11 mouse cellular contexts compared by ENCODE assay signal in the genomic region with DNA sequence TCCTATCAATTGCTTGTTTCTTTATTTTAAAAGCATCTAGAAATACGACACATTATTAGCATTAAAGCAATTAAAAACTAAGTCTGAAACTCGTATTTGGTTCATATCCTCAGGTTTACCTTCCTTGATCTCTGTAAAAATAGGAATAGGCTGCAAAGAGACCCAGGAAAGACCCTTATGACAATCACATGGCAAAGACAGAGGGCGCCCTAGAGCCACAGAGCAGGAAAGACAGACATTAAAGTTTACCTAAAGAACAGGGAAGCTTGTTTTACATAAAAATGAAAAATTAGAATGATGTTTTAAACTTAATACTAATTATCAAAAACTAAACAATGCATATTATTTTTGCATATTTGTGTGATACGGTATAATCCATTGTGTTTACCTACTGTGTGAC.
DNase-seq lines count a peak whose midpoint lies in the region; ATAC-seq and TF ChIP-seq lines count a peak whose summit lies in the region.
"Had no signal": no experiment of that assay in that cellular context is flagged by ENCODE, and none has a peak within 500 bp of the region (broad histone marks: within the 10 kb centered on the region; RNA-seq: fewer than 3 reads in every experiment).

No protein-coding gene starts in this region.

- ATAC-seq in liver, postnatal 0 days = no peak
- no peak for ATAC-seq in erythroid progenitor cell, adult 5-6 weeks (replicated peaks; ENCODE audit: low FRiP score, poor library complexity, severe bottlenecking)
- ATAC-seq: forebrain, embryonic 14.5 days had no signal

- TF ChIP-seq EP300 in liver, postnatal 0 days (IDR thresholded peaks at IDR 0.05; ENCODE audit: low read depth) = no peak
- TF ChIP-seq EP300 in MEL (IDR thresholded peaks at IDR 0.05; ENCODE audit: low read depth in 1 of 2, low read length in 2 of 2) = no peak

- no peak overlapping the region for H3K27ac ChIP-seq in liver, postnatal 0 days (ENCODE audit: low read depth)
- H3K27ac ChIP-seq in MEL (ENCODE audit: control insufficient read depth, low read depth, low read length) = no peak overlapping the region
- H3K27ac ChIP-seq: liver, embryonic 13.5 days had no signal

- H3K9ac ChIP-seq in liver, postnatal 0 days (replicated peaks) = no peak overlapping the region
- no peak overlapping the region for H3K9ac ChIP-seq in MEL (ENCODE audit: control insufficient read depth, low read depth, low read length, poor library complexity, severe bottlenecking)
- H3K9ac ChIP-seq: liver, embryonic 13.5 days had no signal

- no peak overlapping the region for H3K4me2 ChIP-seq in liver, postnatal 0 days (ENCODE audit: low read depth, low read length)
- H3K4me2 ChIP-seq: liver, embryonic 13.5 days had no signal

- peak; percentile 38 for DNase-seq in gastrocnemius, postnatal 10 days
- no peak for DNase-seq in gastrocnemius, postnatal 25 days
- DNase-seq in liver, postnatal 0 days = no peak
- no peak for DNase-seq in liver
- no peak for DNase-seq in MEL (ENCODE audit: low read depth, low spot score)
- DNase-seq in kidney, postnatal 4 days = peak; percentile 63 to 66
- no peak for DNase-seq in frontal cortex, postnatal 10 days (ENCODE audit: low spot score in 2 of 2)
- DNase-seq: cerebellum, adult 11 months; liver, embryonic 13.5 days had no signal

- TF ChIP-seq POLR2A in MEL (IDR thresholded peaks at IDR 0.05; ENCODE audit: control insufficient read depth in 1 of 2, insufficient read depth in 1 of 2, low read depth in 1 of 2, low read length in 2 of 2, poor library complexity in 1 of 2) = no peak

- 56% methylated on average over 4 of the region's 4 CpGs for WGBS in liver, postnatal 0 days (ENCODE audit: insufficient replicate concordance)

- no peaks in the 10 kb centered on the region for H3K4me1 ChIP-seq in liver, postnatal 0 days (ENCODE audit: insufficient read depth)
- H3K4me1 ChIP-seq in MEL (ENCODE audit: control insufficient read depth in 1 of 2, insufficient read depth in 2 of 2, low read length in 2 of 2) = no peaks in the 10 kb centered on the region
- H3K4me1 ChIP-seq: liver, embryonic 13.5 days had no signal

- no peaks in the 10 kb centered on the region for H3K36me3 ChIP-seq in liver, postnatal 0 days (replicated peaks; ENCODE audit: insufficient read depth, low read length)
- H3K36me3 ChIP-seq in MEL (ENCODE audit: control insufficient read depth in 1 of 2, insufficient read depth in 2 of 2, low read length in 2 of 2) = no peaks in the 10 kb centered on the region
- H3K36me3 ChIP-seq: liver, embryonic 13.5 days had no signal

- no peaks in the 10 kb centered on the region for H3K79me2 ChIP-seq in MEL (ENCODE audit: control insufficient read depth, insufficient read depth, low read length, poor library complexity)

- no peak overlapping the region for H3K4me3 ChIP-seq in liver, postnatal 0 days (ENCODE audit: low read depth, low read length)
- H3K4me3 ChIP-seq in MEL (ENCODE audit: control insufficient read depth in 1 of 2, insufficient read depth in 1 of 2, low read depth in 2 of 2, low read length in 2 of 2) = no peak overlapping the region
- H3K4me3 ChIP-seq: liver, embryonic 13.5 days had no signal

- peak; percentile 54 for TF ChIP-seq CTCF in liver, postnatal 0 days (IDR thresholded peaks at IDR 0.05; ENCODE audit: low read depth)
- TF ChIP-seq CTCF in MEL (IDR thresholded peaks at IDR 0.05 in 2 of 3, conservative IDR thresholded peaks at IDR 0.05 in 1 of 3; ENCODE audit: control insufficient read depth in 1 of 3, insufficient read depth in 1 of 3, low read depth in 2 of 3, low read length in 3 of 3, poor library complexity in 1 of 3, severe bottlenecking in 1 of 3) = peak in 2 of 3 experiments; percentile 9 to 33; a peak in 1 of 6 replicates

- TF ChIP-seq RAD21 in MEL (IDR thresholded peaks at IDR 0.05; ENCODE audit: low read depth, low read length) = peak; percentile 10

- H3K27me3 ChIP-seq in liver, postnatal 0 days (ENCODE audit: insufficient read depth, low read length) = no peaks in the 10 kb centered on the region
- no peaks in the 10 kb centered on the region for H3K27me3 ChIP-seq in MEL (ENCODE audit: control insufficient read depth in 1 of 2, insufficient read depth in 2 of 2, low read length in 2 of 2)
- H3K27me3 ChIP-seq: liver, embryonic 13.5 days had no signal

- H3K9me3 ChIP-seq in liver, postnatal 0 days (ENCODE audit: low read length) = no peaks in the 10 kb centered on the region
- no peaks in the 10 kb centered on the region for H3K9me3 ChIP-seq in MEL (replicated peaks; ENCODE audit: insufficient read depth, low read length)
- H3K9me3 ChIP-seq: liver, embryonic 13.5 days had no signal

TF ChIP-seq in MEL, 35 proteins besides CTCF, POLR2A, EP300 and RAD21:
- no peak for TF ChIP-seq GABPA (IDR thresholded peaks at IDR 0.05; ENCODE audit: low read depth, low read length)

Comparison
In these comparisons a context has a peak if more than half of its experiments do, and no peak if none do; other contexts are left out.
1. DNase-seq: peak in gastrocnemius, postnatal 10 days (single experiment) and kidney, postnatal 4 days (2 of 2); none in gastrocnemius, postnatal 25 days (single experiment), liver, postnatal 0 days (single experiment), liver (single experiment), MEL (single experiment) and frontal cortex, postnatal 10 days (0 of 2).